Mouse (Mus musculus) stomach, postnatal 0 days (tissue): ENCODE data around the gene Stra8.

Experiments used
- CTCF ChIP-seq: IDR thresholded peaks from 2 replicates; pipeline ENCODE4 v1.5.1; 2016; ENCODE audit warnings: antibody characterized with exemption, low read depth, mild to moderate bottlenecking, moderate library complexity
- EP300 ChIP-seq: optimal IDR thresholded peaks from 2 replicates; pipeline ENCODE3; 2016; ENCODE audit warnings: antibody characterized with exemption

DNA sequence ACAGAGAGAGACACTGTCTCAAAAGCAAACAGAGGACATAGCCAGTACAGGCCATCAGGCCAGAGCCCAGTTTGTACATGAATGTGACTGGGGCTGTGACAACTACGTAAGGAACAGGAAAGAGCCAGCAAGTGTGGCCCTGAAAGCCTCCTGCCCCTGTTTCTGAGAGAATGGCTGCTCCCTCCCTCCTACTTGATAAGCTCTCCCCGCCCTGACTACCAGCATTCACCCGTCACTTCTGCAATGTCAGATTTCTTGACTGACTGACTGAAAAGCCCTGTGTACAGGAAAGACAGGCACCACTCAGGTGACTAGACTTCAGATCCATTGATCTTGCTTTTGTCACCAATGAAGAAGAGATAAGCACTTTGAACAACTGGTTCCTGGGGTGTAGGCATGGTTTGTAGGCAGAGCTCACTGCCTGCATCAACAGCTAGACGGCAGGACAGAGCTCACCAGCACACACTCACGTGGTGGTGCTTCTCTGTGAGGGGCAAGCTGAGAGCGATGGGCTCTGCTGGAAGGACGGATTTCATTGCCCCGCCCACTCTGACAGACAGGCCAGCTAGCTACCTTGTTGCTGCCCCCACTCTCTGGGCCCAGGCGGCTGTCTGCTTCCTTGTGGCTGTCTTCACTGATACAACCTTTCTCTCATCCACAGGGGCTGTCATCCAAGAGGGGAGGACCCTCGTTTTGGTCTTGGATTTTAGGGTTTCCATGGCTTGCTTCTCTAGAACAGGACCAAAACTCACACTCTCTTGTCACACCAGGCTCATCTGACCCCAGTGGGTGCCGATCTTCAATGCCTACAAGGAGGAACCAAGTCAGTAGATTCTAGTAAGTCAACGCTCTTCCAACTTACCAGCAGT lies 43.8 kb upstream of the Stra8 start:
- TF ChIP-seq EP300 (no peak), CTCF (peak; percentile 52)
